Mouse (Mus musculus) kidney, embryonic 16.5 days (tissue): ENCODE data around the gene Adamts7. TPM values are rescaled to one million over a fixed set of nuclear protein-coding genes. Genes with fewer than 3 reads are reported as not detected.
A peak's percentile ranks its signal among the peaks of the same experiment; 100 is the strongest.

Experiments used
- ATAC-seq: fragments of 200-750 bp; cut with Nextera tagmentation; 2 replicates; pipeline ENCODE4 v1.8.0; 2017; ENCODE audit warnings: moderate TSS enrichment; ENCODE audit not compliant: low FRiP score, low TSS enrichment
- H3K27ac ChIP-seq: fragments of 300-500 bp; sonication (generic); 2 replicates; pipeline ENCODE4 v1.5.1; 2014; ENCODE audit warnings: low read length
- H3K27me3 ChIP-seq: fragments of 300-500 bp; sonication (generic); 2 replicates; pipeline ENCODE4 v1.6.1; 2014; ENCODE audit warnings: low read length, control low read depth, mixed read lengths; ENCODE audit not compliant: insufficient read depth
- H3K36me3 ChIP-seq: fragments of 300-500 bp; sonication (generic); 2 replicates; pipeline ENCODE4 v1.6.1; 2014; ENCODE audit warnings: low read length, control low read depth, mixed read lengths; ENCODE audit not compliant: insufficient read depth
- H3K4me1 ChIP-seq: fragments of 300-500 bp; sonication (generic); 2 replicates; pipeline ENCODE4 v1.6.1; 2014; ENCODE audit warnings: low read length, control low read depth, mixed read lengths; ENCODE audit not compliant: insufficient read depth
- H3K4me2 ChIP-seq: fragments of 300-500 bp; sonication (generic); replicated peaks from 2 replicates; pipeline ENCODE4 v1.6.1; 2014; ENCODE audit warnings: low read depth, low read length
- H3K4me3 ChIP-seq: fragments of 300-500 bp; sonication (generic); 2 replicates; pipeline ENCODE4 v1.5.1; 2014; ENCODE audit warnings: mild to moderate bottlenecking, low read length
- H3K9ac ChIP-seq: fragments of 300-500 bp; sonication (generic); replicated peaks from 2 replicates; pipeline ENCODE4 v1.6.1; 2014; ENCODE audit warnings: low read length
- H3K9me3 ChIP-seq: fragments of 300-500 bp; sonication (generic); 2 replicates; pipeline ENCODE4 v1.6.1; 2016; ENCODE audit warnings: low read length, control low read depth
- WGBS: fragments of 180-500 bp; shearing (Covaris S2); extraction: QIAGEN DNeasy Blood & Tissue Kit; methylation state at CpG from one replicate; pipeline ENCODE4 v1.1.7; 2014; 5-methylcytosine and 5-hydroxymethylcytosine counted together
- polyA plus RNA-seq: library from polyadenylated mRNA; unstranded; fragments of >200 nt; fragmentation: Nextera tagmentation; extraction: Ambion mirVana; gene quantifications from 2 replicates; pipeline ENCODE4 v1.2.1, GENCODE M21; 2015

Gene Adamts7
- polyA plus RNA-seq, 1 experiment from 2014 or later, result 17.5 TPM

- Histone ChIP-seq H3K36me3 (peaks cover 17% of the 10 kb centered on the region; the same call in 1 of the 2 replicates), H3K27ac (no peak overlapping the region), H3K4me3 (no peak overlapping the region), H3K9ac (no peak overlapping the region), H3K4me2 (no peak overlapping the region), H3K27me3 (no peaks in the 10 kb centered on the region), H3K4me1 (no peaks in the 10 kb centered on the region), H3K9me3 (no peaks in the 10 kb centered on the region)
- WGBS, result 73% methylated on average over 8 of the region's 8 CpGs
- no peak for ATAC-seq
Observed at GRCm38 (mm10) chr9:90172528-90173321, 9.9 kb downstream of the Adamts7 start.

- H3K27me3 ChIP-seq, result no peaks in the 10 kb centered on the region
- WGBS, result 87% methylated on average over 3 of the region's 3 CpGs
- H3K9me3 ChIP-seq, result no peaks in the 10 kb centered on the region
- ATAC-seq, result no peak
- H3K4me2 ChIP-seq, result no peak overlapping the region
- no peak overlapping the region for H3K9ac ChIP-seq
- peaks cover 17% of the 10 kb centered on the region; the same call in 1 of the 2 replicates for H3K36me3 ChIP-seq
- no peak overlapping the region for H3K4me3 ChIP-seq
- H3K4me1 ChIP-seq, result no peaks in the 10 kb centered on the region
- H3K27ac ChIP-seq, result no peak overlapping the region
Observed at GRCm38 (mm10) chr9:90173330-90173729, 10.5 kb downstream of the Adamts7 start.

GRCm38 (mm10) chr9:90179409-90179808 lies 16.5 kb downstream of the Adamts7 start:
- Histone ChIP-seq H3K36me3 (peaks cover 6% of the 10 kb centered on the region; the same call in 1 of the 2 replicates), H3K27ac (no peak overlapping the region), H3K27me3 (no peaks in the 10 kb centered on the region), H3K9me3 (no peaks in the 10 kb centered on the region), H3K4me3 (no peak overlapping the region), H3K4me1 (peaks cover 9% of the 10 kb centered on the region), H3K4me2 (no peak overlapping the region), H3K9ac (no peak overlapping the region)
- 70% methylated on average over 5 of the region's 5 CpGs for WGBS
- no peak for ATAC-seq

GRCm38 (mm10) chr9:90181656-90182388 lies 19.0 kb downstream of the Adamts7 start:
- Histone ChIP-seq H3K27ac (no peak overlapping the region), H3K4me1 (peaks cover 14% of the 10 kb centered on the region), H3K9ac (no peak overlapping the region), H3K27me3 (no peaks in the 10 kb centered on the region), H3K9me3 (no peaks in the 10 kb centered on the region), H3K4me3 (no peak overlapping the region), H3K36me3 (0 out of 2 replicates have a peak, but pooled peaks cover 3% of the 10 kb centered on the region), H3K4me2 (no peak overlapping the region)
- WGBS, result 80% methylated on average over 6 of the region's 6 CpGs
- ATAC-seq, result no peak

GRCm38 (mm10) chr9:90182636-90183421 lies 20.0 kb downstream of the Adamts7 start:
- Histone ChIP-seq H3K27me3 (no peaks in the 10 kb centered on the region), H3K4me1 (peaks cover 14% of the 10 kb centered on the region), H3K4me3 (no peak overlapping the region), H3K36me3 (0 out of 2 replicates have a peak, but pooled peaks cover 3% of the 10 kb centered on the region), H3K27ac (no peak overlapping the region), H3K9ac (no peak overlapping the region), H3K4me2 (no peak overlapping the region), H3K9me3 (no peaks in the 10 kb centered on the region)
- no peak for ATAC-seq
- WGBS, result 78% methylated on average over 18 of the region's 18 CpGs

- no peak for ATAC-seq
- H3K27ac ChIP-seq, result no peak overlapping the region
- no peak overlapping the region for H3K4me2 ChIP-seq
- H3K9ac ChIP-seq, result no peak overlapping the region
- H3K9me3 ChIP-seq, result no peaks in the 10 kb centered on the region
- 59% methylated on average over 3 of the region's 3 CpGs for WGBS
- H3K36me3 ChIP-seq, result 0 out of 2 replicates have a peak, but pooled peaks cover 3% of the 10 kb centered on the region
- H3K4me3 ChIP-seq, result no peak overlapping the region
- H3K27me3 ChIP-seq, result no peaks in the 10 kb centered on the region
- H3K4me1 ChIP-seq, result peaks cover 14% of the 10 kb centered on the region
Observed at GRCm38 (mm10) chr9:90183550-90183949, 20.7 kb downstream of the Adamts7 start.

- peak; percentile 57; the same call in 1 of the 2 replicates for ATAC-seq
- H3K4me3 ChIP-seq, result no peak overlapping the region
- no peak overlapping the region for H3K27ac ChIP-seq
- no peaks in the 10 kb centered on the region for H3K27me3 ChIP-seq
- H3K4me1 ChIP-seq, result peaks cover 14% of the 10 kb centered on the region
- H3K36me3 ChIP-seq, result 0 out of 2 replicates have a peak, but pooled peaks cover 5% of the 10 kb centered on the region
- no peaks in the 10 kb centered on the region for H3K9me3 ChIP-seq
- WGBS, result 37% methylated on average over 8 of the region's 8 CpGs
- H3K4me2 ChIP-seq, result no peak overlapping the region
- no peak overlapping the region for H3K9ac ChIP-seq
Observed at GRCm38 (mm10) chr9:90184116-90184515, 21.2 kb downstream of the Adamts7 start.

GRCm38 (mm10) chr9:90185356-90185910 lies 22.6 kb downstream of the Adamts7 start:
- Histone ChIP-seq H3K9ac (no peak overlapping the region), H3K27ac (no peak overlapping the region), H3K4me2 (no peak overlapping the region), H3K36me3 (0 out of 2 replicates have a peak, but pooled peaks cover 3% of the 10 kb centered on the region), H3K4me3 (no peak overlapping the region), H3K4me1 (peaks cover 14% of the 10 kb centered on the region), H3K9me3 (no peaks in the 10 kb centered on the region), H3K27me3 (no peaks in the 10 kb centered on the region)
- no peak for ATAC-seq
- 84% methylated on average over 8 of the region's 8 CpGs for WGBS

- Histone ChIP-seq H3K4me2 (no peak overlapping the region), H3K9me3 (no peaks in the 10 kb centered on the region), H3K27me3 (no peaks in the 10 kb centered on the region), H3K4me1 (peaks cover 9% of the 10 kb centered on the region), H3K27ac (no peak overlapping the region), H3K4me3 (no peak overlapping the region), H3K36me3 (0 out of 2 replicates have a peak, but pooled peaks cover 3% of the 10 kb centered on the region), H3K9ac (no peak overlapping the region)
- 90% methylated on average over 4 of the region's 4 CpGs for WGBS
- no peak for ATAC-seq
Observed at GRCm38 (mm10) chr9:90188893-90189292, 26.0 kb downstream of the Adamts7 start.
